Mouse (Mus musculus) liver, embryonic 15.5 days (tissue): Measurements from ENCODE around the gene Slc25a47. TPM values are rescaled to one million over a fixed set of nuclear protein-coding genes. Genes with fewer than 3 reads are reported as not detected.

Experiments used
- ATAC-seq: fragments of 200-750 bp; cut with Nextera tagmentation; 2 replicates; pipeline ENCODE4 v1.8.0; 2017; ENCODE audit warnings: moderate number of reproducible peaks, mild to moderate bottlenecking, moderate library complexity; ENCODE audit not compliant: insufficient read depth
- H3K27ac ChIP-seq: fragments of 300-500 bp; sonication (generic); replicated peaks from 2 replicates; pipeline ENCODE4 v1.5.1; 2015; ENCODE audit warnings: mild to moderate bottlenecking, inconsistent platforms
- H3K27me3 ChIP-seq: fragments of 300-500 bp; sonication (generic); 2 replicates; pipeline ENCODE4 v1.6.1; 2015; ENCODE audit warnings: mild to moderate bottlenecking, inconsistent platforms
- H3K36me3 ChIP-seq: fragments of 300-500 bp; sonication (generic); replicated peaks from 2 replicates; pipeline ENCODE4 v1.6.1; 2015; ENCODE audit warnings: moderate library complexity, mild to moderate bottlenecking, inconsistent platforms
- H3K4me1 ChIP-seq: fragments of 300-500 bp; sonication (generic); replicated peaks from 2 replicates; pipeline ENCODE4 v1.6.1; 2015; ENCODE audit warnings: inconsistent platforms
- H3K4me2 ChIP-seq: fragments of 300-500 bp; sonication (generic); 2 replicates; pipeline ENCODE4 v1.6.1; 2015; ENCODE audit warnings: moderate library complexity, mild to moderate bottlenecking, inconsistent platforms
- H3K4me3 ChIP-seq: fragments of 300-500 bp; sonication (generic); replicated peaks from 2 replicates; pipeline ENCODE4 v1.5.1; 2015; ENCODE audit warnings: mild to moderate bottlenecking, inconsistent platforms
- H3K9ac ChIP-seq: fragments of 300-500 bp; sonication (generic); 2 replicates; pipeline ENCODE4 v1.6.1; 2015; ENCODE audit warnings: moderate library complexity, mild to moderate bottlenecking, inconsistent platforms
- H3K9me3 ChIP-seq: fragments of 300-500 bp; sonication (generic); replicated peaks from 2 replicates; pipeline ENCODE4 v1.6.1; 2016; ENCODE audit warnings: inconsistent platforms
- WGBS: fragments of 180-500 bp; shearing (Covaris S2); methylation state at CpG from one replicate; pipeline ENCODE4 v1.1.7; 2015; ENCODE audit warnings: mixed read lengths; ENCODE audit not compliant: insufficient replicate concordance; 5-methylcytosine and 5-hydroxymethylcytosine counted together
- polyA plus RNA-seq: library from polyadenylated mRNA; unstranded; fragments of >200 nt; fragmentation: Nextera tagmentation; extraction: Ambion mirVana; gene quantifications from 2 replicates; pipeline ENCODE4 v1.2.1, GENCODE M21; 2015

Slc25a47 gene
- polyA plus RNA-seq, 1 experiment from 2014 or later: 13.2 TPM

GRCm38 (mm10) chr12:108858486-108858885 is 22.6 kb downstream of the Slc25a47 start:
- Histone ChIP-seq H3K27me3 (no peaks in the 10 kb centered on the region), H3K9ac (no peak overlapping the region), H3K27ac (no peak overlapping the region), H3K36me3 (peaks cover 28% of the 10 kb centered on the region), H3K4me1 (peaks cover 5% of the 10 kb centered on the region; the same call in 1 of the 2 replicates), H3K4me2 (no peak overlapping the region), H3K9me3 (no peaks in the 10 kb centered on the region), H3K4me3 (no peak overlapping the region)
- 59% methylated on average over 5 of the region's 5 CpGs for WGBS
- no peak for ATAC-seq

- 73% methylated on average over 6 of the region's 6 CpGs for WGBS
- Histone ChIP-seq H3K4me3 (no peak overlapping the region), H3K4me1 (no peaks in the 10 kb centered on the region), H3K4me2 (no peak overlapping the region), H3K9ac (no peak overlapping the region), H3K9me3 (no peaks in the 10 kb centered on the region), H3K36me3 (peaks cover 85% of the 10 kb centered on the region), H3K27ac (no peak overlapping the region), H3K27me3 (no peaks in the 10 kb centered on the region)
- no peak; the same call in 1 of the 2 replicates for ATAC-seq
These were observed 29.2 kb downstream of the Slc25a47 start for GRCm38 (mm10) chr12:108865007-108865494.

GRCm38 (mm10) chr12:108869575-108869974 is 33.7 kb downstream of the Slc25a47 start:
- WGBS: 64% methylated on average over 2 of the region's 2 CpGs
- Histone ChIP-seq H3K27ac (no peak overlapping the region), H3K4me2 (no peak overlapping the region), H3K36me3 (peaks cover 67% of the 10 kb centered on the region), H3K9ac (no peak overlapping the region), H3K27me3 (no peaks in the 10 kb centered on the region), H3K4me3 (no peak overlapping the region), H3K4me1 (no peaks in the 10 kb centered on the region), H3K9me3 (no peaks in the 10 kb centered on the region)
- no peak for ATAC-seq

GRCm38 (mm10) chr12:108873122-108873521 is 37.3 kb downstream of the Slc25a47 start:
- Histone ChIP-seq H3K36me3 (peaks cover 59% of the 10 kb centered on the region), H3K9ac (no peak overlapping the region)
- WGBS: 67% methylated on average over 5 of the region's 5 CpGs

GRCm38 (mm10) chr12:108879138-108879537 is 43.3 kb downstream of the Slc25a47 start:
- H3K4me3 ChIP-seq: no peak overlapping the region
- WGBS: 78% methylated on average over 4 of the region's 4 CpGs
- H3K36me3 ChIP-seq: peaks cover 69% of the 10 kb centered on the region
- H3K9me3 ChIP-seq: no peaks in the 10 kb centered on the region
- no peaks in the 10 kb centered on the region for H3K27me3 ChIP-seq
- H3K27ac ChIP-seq: no peak overlapping the region
- H3K4me1 ChIP-seq: no peaks in the 10 kb centered on the region
- no peak overlapping the region for H3K4me2 ChIP-seq
- no peak overlapping the region for H3K9ac ChIP-seq
- ATAC-seq: no peak

More at GRCm38 (mm10) chr12:108873122-108873521, 37.3 kb downstream of the Slc25a47 start:
- Histone ChIP-seq H3K27ac (no peak overlapping the region), H3K4me1 (no peaks in the 10 kb centered on the region), H3K27me3 (no peaks in the 10 kb centered on the region), H3K9me3 (no peaks in the 10 kb centered on the region), H3K4me3 (no peak overlapping the region), H3K4me2 (no peak overlapping the region)
- ATAC-seq: no peak

GRCm38 (mm10) chr12:108880606-108881005 is 44.8 kb downstream of the Slc25a47 start:
- no peak for ATAC-seq
- H3K27me3 ChIP-seq: no peaks in the 10 kb centered on the region
- peaks cover 70% of the 10 kb centered on the region for H3K36me3 ChIP-seq
- no peaks in the 10 kb centered on the region for H3K4me1 ChIP-seq
- H3K9me3 ChIP-seq: no peaks in the 10 kb centered on the region
- H3K9ac ChIP-seq: no peak overlapping the region
- no peak overlapping the region for H3K27ac ChIP-seq
- WGBS: 80% methylated on average over 5 of the region's 5 CpGs
- H3K4me3 ChIP-seq: no peak overlapping the region
- H3K4me2 ChIP-seq: no peak overlapping the region

- WGBS: 69% methylated on average over 3 of the region's 3 CpGs
- no peak overlapping the region for H3K4me2 ChIP-seq
- no peak overlapping the region for H3K9ac ChIP-seq
- H3K36me3 ChIP-seq: peaks cover 75% of the 10 kb centered on the region
- ATAC-seq: no peak
- no peak overlapping the region for H3K4me3 ChIP-seq
- H3K27me3 ChIP-seq: no peaks in the 10 kb centered on the region
- no peaks in the 10 kb centered on the region for H3K4me1 ChIP-seq
- no peak overlapping the region for H3K27ac ChIP-seq
- no peaks in the 10 kb centered on the region for H3K9me3 ChIP-seq
These were observed 45.3 kb downstream of the Slc25a47 start for GRCm38 (mm10) chr12:108881192-108881591.

GRCm38 (mm10) chr12:108882776-108883175 is 46.9 kb downstream of the Slc25a47 start:
- H3K4me2 ChIP-seq: no peak overlapping the region
- H3K4me3 ChIP-seq: no peak overlapping the region
- H3K36me3 ChIP-seq: peaks cover 86% of the 10 kb centered on the region
- no peaks in the 10 kb centered on the region for H3K27me3 ChIP-seq
- no peaks in the 10 kb centered on the region for H3K9me3 ChIP-seq
- H3K9ac ChIP-seq: no peak overlapping the region
- H3K27ac ChIP-seq: no peak overlapping the region
- 77% methylated on average over 8 of the region's 8 CpGs for WGBS
- no peaks in the 10 kb centered on the region for H3K4me1 ChIP-seq
- ATAC-seq: no peak

GRCm38 (mm10) chr12:108885906-108886305 is 50.1 kb downstream of the Slc25a47 start:
- Histone ChIP-seq H3K4me2 (no peak overlapping the region), H3K27me3 (no peaks in the 10 kb centered on the region), H3K9ac (no peak overlapping the region), H3K4me3 (no peak overlapping the region), H3K27ac (no peak overlapping the region), H3K9me3 (no peaks in the 10 kb centered on the region), H3K4me1 (no peaks in the 10 kb centered on the region), H3K36me3 (peaks cover 80% of the 10 kb centered on the region)
- 78% methylated on average over 1 of the region's 1 CpGs for WGBS
- no peak for ATAC-seq

GRCm38 (mm10) chr12:108887077-108887476 is 51.2 kb downstream of the Slc25a47 start:
- 73% methylated on average over 4 of the region's 4 CpGs for WGBS
- H3K9me3 ChIP-seq: no peaks in the 10 kb centered on the region
- no peak overlapping the region for H3K4me3 ChIP-seq
- H3K36me3 ChIP-seq: peaks cover 72% of the 10 kb centered on the region
- H3K27me3 ChIP-seq: no peaks in the 10 kb centered on the region
- no peak overlapping the region for H3K4me2 ChIP-seq
- 0 out of 2 replicates have a peak, but pooled peaks cover under 1% of the 10 kb centered on the region for H3K4me1 ChIP-seq
- H3K27ac ChIP-seq: no peak overlapping the region
- no peak overlapping the region for H3K9ac ChIP-seq
- ATAC-seq: peak; percentile 56

- Histone ChIP-seq H3K36me3 (peaks cover 58% of the 10 kb centered on the region), H3K27me3 (no peaks in the 10 kb centered on the region), H3K4me2 (no peak overlapping the region), H3K27ac (no peak overlapping the region), H3K4me1 (peaks cover 16% of the 10 kb centered on the region), H3K4me3 (no peak overlapping the region), H3K9ac (no peak overlapping the region), H3K9me3 (no peaks in the 10 kb centered on the region)
- no peak for ATAC-seq
- 45% methylated on average over 4 of the region's 4 CpGs for WGBS
These were observed 52.8 kb downstream of the Slc25a47 start for GRCm38 (mm10) chr12:108888632-108889031.
